Mouse (Mus musculus): ENCODE data around the gene Clec3a. TPM values are rescaled to one million over a fixed set of nuclear protein-coding genes. Genes with fewer than 3 reads are reported as not detected.

Clec3a gene
- polyA plus RNA-seq, 1 experiment from 2014 or later, result not detected

- H3K9ac ChIP-seq (ENCODE audit: low read depth, low read length), result no peak overlapping the region
- H3K27me3 ChIP-seq (ENCODE audit: control insufficient read depth, insufficient read depth, low read length), result no peaks in the 10 kb centered on the region
- no peaks in the 10 kb centered on the region for H3K36me3 ChIP-seq (ENCODE audit: control insufficient read depth, insufficient read depth, low read length)
- H3K4me1 ChIP-seq (ENCODE audit: control insufficient read depth, insufficient read depth, low read length), result no peaks in the 10 kb centered on the region
- H3K4me2 ChIP-seq, result no peak overlapping the region
- WGBS (ENCODE audit: insufficient replicate concordance), result 78% methylated on average over 21 of the region's 21 CpGs
- no peak overlapping the region for H3K27ac ChIP-seq (ENCODE audit: low read depth, low read length)
- no peak overlapping the region for H3K4me3 ChIP-seq (ENCODE audit: low read depth, low read length)
- H3K9me3 ChIP-seq (replicated peaks; ENCODE audit: control insufficient read depth, low read length), result no peaks in the 10 kb centered on the region
- ATAC-seq (replicated peaks; ENCODE audit: insufficient number of reproducible peaks, low FRiP score, low TSS enrichment), result no peak
Measured at GRCm38 (mm10) chr8:114468526-114469207, 50.8 kb downstream of the Clec3a start.

GRCm38 (mm10) chr8:114469208-114469590, 51.3 kb downstream of the Clec3a start:
- 84% methylated on average over 10 of the region's 10 CpGs for WGBS (ENCODE audit: insufficient replicate concordance)
- Histone ChIP-seq H3K36me3 (ENCODE audit: control insufficient read depth, insufficient read depth, low read length) (no peaks in the 10 kb centered on the region), H3K27ac (ENCODE audit: low read depth, low read length) (no peak overlapping the region), H3K4me1 (ENCODE audit: control insufficient read depth, insufficient read depth, low read length) (no peaks in the 10 kb centered on the region), H3K27me3 (ENCODE audit: control insufficient read depth, insufficient read depth, low read length) (no peaks in the 10 kb centered on the region), H3K9ac (ENCODE audit: low read depth, low read length) (no peak overlapping the region), H3K4me3 (ENCODE audit: low read depth, low read length) (no peak overlapping the region), H3K4me2 (no peak overlapping the region), H3K9me3 (replicated peaks; ENCODE audit: control insufficient read depth, low read length) (no peaks in the 10 kb centered on the region)
- ATAC-seq (replicated peaks; ENCODE audit: insufficient number of reproducible peaks, low FRiP score, low TSS enrichment), result no peak

- H3K4me3 ChIP-seq (ENCODE audit: low read depth, low read length), result no peak overlapping the region
- no peaks in the 10 kb centered on the region for H3K36me3 ChIP-seq (ENCODE audit: control insufficient read depth, insufficient read depth, low read length)
- WGBS (ENCODE audit: insufficient replicate concordance), result 89% methylated on average over 11 of the region's 11 CpGs
- no peak overlapping the region for H3K27ac ChIP-seq (ENCODE audit: low read depth, low read length)
- ATAC-seq (replicated peaks; ENCODE audit: insufficient number of reproducible peaks, low FRiP score, low TSS enrichment), result no peak
- H3K9me3 ChIP-seq (replicated peaks; ENCODE audit: control insufficient read depth, low read length), result no peaks in the 10 kb centered on the region
- H3K4me1 ChIP-seq (ENCODE audit: control insufficient read depth, insufficient read depth, low read length), result no peaks in the 10 kb centered on the region
- no peak overlapping the region for H3K9ac ChIP-seq (ENCODE audit: low read depth, low read length)
- no peak overlapping the region for H3K4me2 ChIP-seq
- H3K27me3 ChIP-seq (ENCODE audit: control insufficient read depth, insufficient read depth, low read length), result no peaks in the 10 kb centered on the region
Measured at GRCm38 (mm10) chr8:114473546-114473945, 55.7 kb downstream of the Clec3a start.

Other genes starting within 250 kb of the Clec3a start
- gene Vat1l, start 212.5 kb upstream of the Clec3a start, polyA plus RNA-seq (2014; fragmentation: Nextera tagmentation; extraction: Ambion mirVana), result 0.62 and 0.73 TPM in 2 replicates
- gene Wwox, start 21.6 kb downstream of the Clec3a start, polyA plus RNA-seq (2014; fragmentation: Nextera tagmentation; extraction: Ambion mirVana), result 8.6 and 10.3 TPM in 2 replicates

Data from heart, embryonic 11.5 days (tissue).